Comparison of ENCODE assay signal across 11 mouse cellular contexts in the genomic region with DNA sequence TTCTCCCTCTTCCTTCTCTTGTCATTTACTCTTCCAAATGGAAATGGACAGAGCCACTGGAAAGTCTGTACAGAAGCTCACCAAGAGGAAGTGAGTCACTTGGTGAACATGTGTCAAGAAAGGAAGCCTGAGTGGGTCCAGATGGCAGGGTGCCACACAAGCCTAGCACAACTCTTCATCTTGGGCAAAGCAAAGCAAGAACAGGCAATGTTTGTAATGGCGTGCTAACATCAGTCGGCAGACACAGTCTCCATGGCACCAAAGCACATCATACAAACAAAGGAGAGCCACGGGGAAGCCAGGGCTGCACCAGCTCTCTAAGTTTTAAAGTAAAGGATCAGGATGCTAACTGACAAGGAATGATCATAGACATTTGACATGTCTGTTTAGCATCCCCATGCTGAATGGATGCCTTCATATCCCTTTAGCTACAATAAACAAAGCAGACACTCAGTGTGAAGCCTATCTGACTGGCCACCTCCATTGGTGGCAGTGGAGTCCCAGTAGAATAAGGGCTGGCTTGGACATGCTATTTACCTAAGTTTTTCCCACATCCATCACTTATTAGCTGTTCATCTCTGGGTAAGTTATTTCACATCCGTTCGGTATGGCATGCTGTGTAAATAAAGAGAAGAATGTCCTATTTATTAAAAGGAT. TPM values are rescaled to one million over a fixed set of nuclear protein-coding genes. Genes with fewer than 3 reads are reported as not detected.
A peak's percentile ranks its signal among the peaks of the same experiment; 100 is the strongest.
DNase-seq lines count a peak whose midpoint lies in the region; ATAC-seq and TF ChIP-seq lines count a peak whose summit lies in the region.
"Had no signal": no experiment of that assay in that cellular context is flagged by ENCODE, and none has a peak within 500 bp of the region (broad histone marks: within the 10 kb centered on the region; RNA-seq: fewer than 3 reads in every experiment).

No protein-coding gene starts in this region.

- H3K9me3 ChIP-seq in midbrain, embryonic 15.5 days: no peaks in the 10 kb centered on the region
- no peaks in the 10 kb centered on the region for H3K9me3 ChIP-seq in midbrain, embryonic 11.5 days (ENCODE audit: control insufficient read depth, low read length)
- no peaks in the 10 kb centered on the region for H3K9me3 ChIP-seq in hindbrain, embryonic 14.5 days (ENCODE audit: control insufficient read depth, low read length)
- no peaks in the 10 kb centered on the region for H3K9me3 ChIP-seq in intestine, embryonic 16.5 days (ENCODE audit: control insufficient read depth, low read length)
- no peaks in the 10 kb centered on the region for H3K9me3 ChIP-seq in stomach, postnatal 0 days (ENCODE audit: control insufficient read depth, low read length)
- H3K9me3 ChIP-seq: limb, embryonic 13.5 days had no signal

- TF ChIP-seq EP300 in stomach, postnatal 0 days (optimal IDR thresholded peaks at IDR 0.05): no peak

- intact Hi-C loops in gastrocnemius, postnatal 14 days (cut with DNase I; ENCODE audit: low total_unique reads): no loop called here

- no peaks in the 10 kb centered on the region for H3K27me3 ChIP-seq in midbrain, embryonic 15.5 days (replicated peaks)
- H3K27me3 ChIP-seq in midbrain, embryonic 11.5 days (ENCODE audit: control insufficient read depth, insufficient read depth, low read length): no peaks in the 10 kb centered on the region
- no peaks in the 10 kb centered on the region for H3K27me3 ChIP-seq in hindbrain, embryonic 14.5 days (ENCODE audit: control insufficient read depth, insufficient read depth, low read length)
- H3K27me3 ChIP-seq in intestine, embryonic 16.5 days (replicated peaks; ENCODE audit: control insufficient read depth, insufficient read depth, low read length): no peaks in the 10 kb centered on the region
- no peaks in the 10 kb centered on the region for H3K27me3 ChIP-seq in stomach, postnatal 0 days (ENCODE audit: control insufficient read depth, insufficient read depth, low read length)
- H3K27me3 ChIP-seq: limb, embryonic 13.5 days had no signal

- peak; percentile 12 for DNase-seq in gastrocnemius, postnatal 14 days
- no peak for DNase-seq in gastrocnemius, postnatal 25 days
- no peak for DNase-seq in midbrain, embryonic 11.5 days (ENCODE audit: low spot score, missing footprints)
- DNase-seq in brain, adult 2 months (ENCODE audit: low read depth, low spot score): peak; percentile 71
- no peak for DNase-seq in hindbrain, embryonic 14.5 days (ENCODE audit: low spot score)
- no peak for DNase-seq in stomach, postnatal 0 days (ENCODE audit: low spot score)
- DNase-seq: thymus, postnatal 25 days had no signal

- 53% methylated on average over 5 of the region's 5 CpGs for WGBS in midbrain, embryonic 15.5 days
- WGBS in midbrain, embryonic 11.5 days: 72% methylated on average over 5 of the region's 5 CpGs
- WGBS in hindbrain, embryonic 14.5 days: 56% methylated on average over 5 of the region's 5 CpGs
- WGBS in intestine, embryonic 16.5 days: 66% methylated on average over 5 of the region's 5 CpGs
- WGBS in stomach, postnatal 0 days: 49% methylated on average over 5 of the region's 5 CpGs

- 0 out of 2 replicates have a peak, but pooled peaks have one; percentile 24 for ATAC-seq in midbrain, embryonic 15.5 days (replicated peaks)
- ATAC-seq in midbrain, embryonic 11.5 days (ENCODE audit: low FRiP score): no peak
- peak; percentile 62; the same call in 1 of the 2 replicates for ATAC-seq in hindbrain, embryonic 14.5 days (ENCODE audit: low FRiP score)
- ATAC-seq in intestine, embryonic 16.5 days: no peak
- ATAC-seq in stomach, postnatal 0 days (ENCODE audit: low FRiP score, low TSS enrichment): no peak

- no peak overlapping the region for H3K4me3 ChIP-seq in midbrain, embryonic 15.5 days
- no peak overlapping the region for H3K4me3 ChIP-seq in midbrain, embryonic 11.5 days (ENCODE audit: low read depth, low read length)
- no peak overlapping the region for H3K4me3 ChIP-seq in hindbrain, embryonic 14.5 days (replicated peaks; ENCODE audit: low read length)
- no peak overlapping the region for H3K4me3 ChIP-seq in intestine, embryonic 16.5 days (ENCODE audit: low read length)
- H3K4me3 ChIP-seq in stomach, postnatal 0 days (ENCODE audit: low read depth, low read length): no peak overlapping the region
- H3K4me3 ChIP-seq: layer of hippocampus, adult 2 months; limb, embryonic 13.5 days had no signal

- no peak overlapping the region for H3K4me2 ChIP-seq in midbrain, embryonic 15.5 days
- H3K4me2 ChIP-seq in midbrain, embryonic 11.5 days: no peak overlapping the region
- H3K4me2 ChIP-seq in hindbrain, embryonic 14.5 days (replicated peaks): no peak overlapping the region
- no peak overlapping the region for H3K4me2 ChIP-seq in intestine, embryonic 16.5 days (ENCODE audit: low read depth, low read length)
- H3K4me2 ChIP-seq in stomach, postnatal 0 days (replicated peaks; ENCODE audit: low read depth): no peak overlapping the region
- H3K4me2 ChIP-seq: limb, embryonic 13.5 days had no signal

- no peak for TF ChIP-seq CTCF in stomach, postnatal 0 days (IDR thresholded peaks at IDR 0.05; ENCODE audit: low read depth)

- H3K27ac ChIP-seq in midbrain, embryonic 15.5 days: no peak overlapping the region
- no peak overlapping the region for H3K27ac ChIP-seq in midbrain, embryonic 11.5 days (ENCODE audit: low read depth, low read length)
- H3K27ac ChIP-seq in hindbrain, embryonic 14.5 days: no peak overlapping the region
- H3K27ac ChIP-seq in intestine, embryonic 16.5 days (ENCODE audit: low read length): no peak overlapping the region
- no peak overlapping the region for H3K27ac ChIP-seq in stomach, postnatal 0 days (replicated peaks)
- H3K27ac ChIP-seq: layer of hippocampus, adult 2 months; limb, embryonic 13.5 days had no signal

- H3K9ac ChIP-seq in midbrain, embryonic 15.5 days: no peak overlapping the region
- no peak overlapping the region for H3K9ac ChIP-seq in midbrain, embryonic 11.5 days (ENCODE audit: low read length)
- H3K9ac ChIP-seq in hindbrain, embryonic 14.5 days: no peak overlapping the region
- H3K9ac ChIP-seq in intestine, embryonic 16.5 days (ENCODE audit: low read depth, low read length): no peak overlapping the region
- no peak overlapping the region for H3K9ac ChIP-seq in stomach, postnatal 0 days (ENCODE audit: low read length)
- H3K9ac ChIP-seq: limb, embryonic 13.5 days had no signal

- no peaks in the 10 kb centered on the region for H3K4me1 ChIP-seq in midbrain, embryonic 15.5 days
- 0 out of 2 replicates have a peak, but pooled peaks cover 2% of the 10 kb centered on the region for H3K4me1 ChIP-seq in midbrain, embryonic 11.5 days (ENCODE audit: control insufficient read depth, insufficient read depth, low read length)
- H3K4me1 ChIP-seq in hindbrain, embryonic 14.5 days (replicated peaks; ENCODE audit: control insufficient read depth, insufficient read depth, low read length): 0 out of 2 replicates have a peak, but pooled peaks cover 5% of the 10 kb centered on the region
- no peaks in the 10 kb centered on the region for H3K4me1 ChIP-seq in intestine, embryonic 16.5 days (ENCODE audit: control insufficient read depth, insufficient read depth, low read length)
- no peaks in the 10 kb centered on the region for H3K4me1 ChIP-seq in stomach, postnatal 0 days (replicated peaks; ENCODE audit: control insufficient read depth, insufficient read depth)
- H3K4me1 ChIP-seq: limb, embryonic 13.5 days had no signal

- no peaks in the 10 kb centered on the region for H3K36me3 ChIP-seq in midbrain, embryonic 15.5 days (replicated peaks)
- no peaks in the 10 kb centered on the region for H3K36me3 ChIP-seq in midbrain, embryonic 11.5 days (ENCODE audit: control insufficient read depth, insufficient read depth, low read length)
- no peaks in the 10 kb centered on the region for H3K36me3 ChIP-seq in hindbrain, embryonic 14.5 days (replicated peaks; ENCODE audit: control insufficient read depth, insufficient read depth)
- no peaks in the 10 kb centered on the region for H3K36me3 ChIP-seq in intestine, embryonic 16.5 days (ENCODE audit: control insufficient read depth, insufficient read depth, low read length)
- no peaks in the 10 kb centered on the region for H3K36me3 ChIP-seq in stomach, postnatal 0 days (ENCODE audit: control insufficient read depth, insufficient read depth, low read length)
- H3K36me3 ChIP-seq: limb, embryonic 13.5 days had no signal

RNA-seq across cellular contexts. Expression of a gene that starts 16.2 kb away (rescaled TPM):
- total RNA-seq in gastrocnemius, postnatal 14 days (2021): 1 to 10 TPM; 4.1 to 4.7 TPM
- total RNA-seq in gastrocnemius, postnatal 25 days (2021): 1 to 10 TPM; 3.6 to 4.6 TPM
- 6.5 and 7.7 TPM in 2 replicates for polyA plus RNA-seq in midbrain, embryonic 15.5 days (2015; fragmentation: Nextera tagmentation; extraction: Ambion mirVana)
- 5.5 and 6.0 TPM in 2 replicates for polyA plus RNA-seq in midbrain, embryonic 11.5 days (2014; fragmentation: Nextera tagmentation; extraction: Ambion mirVana)
- 10.1 and 11.0 TPM in 2 replicates for polyA plus RNA-seq in hindbrain, embryonic 14.5 days (2014; fragmentation: Nextera tagmentation; extraction: Ambion mirVana)
- 19.6 and 23.8 TPM in 2 replicates for polyA plus RNA-seq in intestine, embryonic 16.5 days (2015; fragmentation: Nextera tagmentation; extraction: Ambion mirVana)
- 28.8 and 30.0 TPM in 2 replicates for polyA plus RNA-seq in stomach, postnatal 0 days (2015; fragmentation: Nextera tagmentation; extraction: Ambion mirVana)

RNA-seq across cellular contexts. Expression of a gene that starts 59.8 kb away (rescaled TPM):
- total RNA-seq in gastrocnemius, postnatal 14 days (2021): not detected
- total RNA-seq in gastrocnemius, postnatal 25 days (2021): not detected
- 0.09 TPM in 1 of 2 replicates, not detected in the other for polyA plus RNA-seq in midbrain, embryonic 15.5 days (2015; fragmentation: Nextera tagmentation; extraction: Ambion mirVana)
- polyA plus RNA-seq in midbrain, embryonic 11.5 days (2014; fragmentation: Nextera tagmentation; extraction: Ambion mirVana): not detected in 2 replicates
- polyA plus RNA-seq in hindbrain, embryonic 14.5 days (2014; fragmentation: Nextera tagmentation; extraction: Ambion mirVana): 0.25 TPM in 1 of 2 replicates, not detected in the other
- 1.1 and 1.4 TPM in 2 replicates for polyA plus RNA-seq in intestine, embryonic 16.5 days (2015; fragmentation: Nextera tagmentation; extraction: Ambion mirVana)
- polyA plus RNA-seq in stomach, postnatal 0 days (2015; fragmentation: Nextera tagmentation; extraction: Ambion mirVana): 2.8 and 3.6 TPM in 2 replicates

Comparison
In these comparisons a context has a peak if more than half of its experiments do, and no peak if none do; other contexts are left out.
1. DNase-seq: peak in gastrocnemius, postnatal 14 days (single experiment) and brain, adult 2 months (single experiment); none in gastrocnemius, postnatal 25 days (single experiment), midbrain, embryonic 11.5 days (single experiment), hindbrain, embryonic 14.5 days (single experiment) and stomach, postnatal 0 days (single experiment).
2. ATAC-seq: peak in midbrain, embryonic 15.5 days (single experiment) and hindbrain, embryonic 14.5 days (single experiment); none in midbrain, embryonic 11.5 days (single experiment), intestine, embryonic 16.5 days (single experiment) and stomach, postnatal 0 days (single experiment).